ENCODE assay signal across 8 mouse cellular contexts in genomic region chr16:50528677-50529510, GRCm38 (mm10).
DNase-seq lines count a peak whose midpoint lies in the region; ATAC-seq and TF ChIP-seq lines count a peak whose summit lies in the region.

No protein-coding gene starts in this region.

- no peaks in the 10 kb centered on the region for H3K79me2 ChIP-seq in heart, adult 2 months (replicated peaks; ENCODE audit: control insufficient read depth, insufficient read depth, low read length)

- H3K4me3 ChIP-seq in erythroblast, embryonic 14.5 days (replicated peaks) = peak overlapping the region; percentile 46
- peak overlapping the region; percentile 71 for H3K4me3 ChIP-seq in embryonic facial prominence, embryonic 11.5 days (ENCODE audit: low read depth, low read length)
- peak overlapping the region; percentile 90 for H3K4me3 ChIP-seq in heart, adult 2 months
- H3K4me3 ChIP-seq in limb, embryonic 12.5 days (replicated peaks) = peak overlapping the region; percentile 75
- peak overlapping the region; percentile 75 for H3K4me3 ChIP-seq in midbrain, embryonic 14.5 days (replicated peaks; ENCODE audit: low read depth, low read length)
- peak overlapping the region; percentile 63 for H3K4me3 ChIP-seq in spleen, adult 2 months (ENCODE audit: extremely low read depth, insufficient read depth, insufficient read length)

- peak overlapping the region; percentile 82 for H3K27ac ChIP-seq in embryonic facial prominence, embryonic 11.5 days (replicated peaks; ENCODE audit: low read depth, low read length)
- H3K27ac ChIP-seq in heart, adult 2 months = peak overlapping the region; percentile 91
- H3K27ac ChIP-seq in limb, embryonic 12.5 days = peak overlapping the region; percentile 86
- H3K27ac ChIP-seq in midbrain, embryonic 14.5 days (replicated peaks; ENCODE audit: low read depth, low read length) = peak overlapping the region; percentile 90
- H3K27ac ChIP-seq in spleen, adult 2 months (ENCODE audit: insufficient read depth, low read length) = peak overlapping the region; percentile 76

- H3K36me3 ChIP-seq in erythroblast, embryonic 14.5 days (ENCODE audit: control insufficient read depth) = no peaks in the 10 kb centered on the region
- no peaks in the 10 kb centered on the region for H3K36me3 ChIP-seq in embryonic facial prominence, embryonic 11.5 days (replicated peaks; ENCODE audit: control insufficient read depth, insufficient read depth, low read depth, low read length)
- H3K36me3 ChIP-seq in heart, adult 2 months (ENCODE audit: control insufficient read depth, insufficient read depth, low read length) = no peaks in the 10 kb centered on the region
- H3K36me3 ChIP-seq in limb, embryonic 12.5 days = no peaks in the 10 kb centered on the region
- no peaks in the 10 kb centered on the region for H3K36me3 ChIP-seq in midbrain, embryonic 14.5 days (ENCODE audit: control insufficient read depth, insufficient read depth, low read length)
- H3K36me3 ChIP-seq in spleen, adult 2 months (ENCODE audit: control insufficient read depth, insufficient read depth, low read length) = no peaks in the 10 kb centered on the region

- H3K27me3 ChIP-seq in erythroblast, embryonic 14.5 days (ENCODE audit: control insufficient read depth) = peaks cover 39% of the 10 kb centered on the region
- no peaks in the 10 kb centered on the region for H3K27me3 ChIP-seq in embryonic facial prominence, embryonic 11.5 days (ENCODE audit: control insufficient read depth, insufficient read depth, low read length)
- no peaks in the 10 kb centered on the region for H3K27me3 ChIP-seq in heart, adult 2 months (ENCODE audit: control insufficient read depth, insufficient read depth, low read length)
- no peaks in the 10 kb centered on the region for H3K27me3 ChIP-seq in limb, embryonic 12.5 days
- H3K27me3 ChIP-seq in midbrain, embryonic 14.5 days (ENCODE audit: control insufficient read depth, insufficient read depth, low read length) = peaks cover 5% of the 10 kb centered on the region; the same call in 1 of the 2 replicates
- H3K27me3 ChIP-seq in spleen, adult 2 months (ENCODE audit: control insufficient read depth, insufficient read depth, low read length) = no peaks in the 10 kb centered on the region

- peaks cover 14% of the 10 kb centered on the region for H3K4me1 ChIP-seq in erythroblast, embryonic 14.5 days (ENCODE audit: control insufficient read depth)
- H3K4me1 ChIP-seq in embryonic facial prominence, embryonic 11.5 days (ENCODE audit: control insufficient read depth, insufficient read depth, low read length) = no peaks in the 10 kb centered on the region
- no peaks in the 10 kb centered on the region for H3K4me1 ChIP-seq in heart, adult 2 months (ENCODE audit: control insufficient read depth, insufficient read depth, low read length)
- peaks cover 7% of the 10 kb centered on the region; the same call in 1 of the 2 replicates for H3K4me1 ChIP-seq in limb, embryonic 12.5 days (replicated peaks)
- no peaks in the 10 kb centered on the region for H3K4me1 ChIP-seq in midbrain, embryonic 14.5 days (ENCODE audit: control insufficient read depth, insufficient read depth, low read length)
- H3K4me1 ChIP-seq in spleen, adult 2 months (ENCODE audit: control insufficient read depth, insufficient read depth, insufficient read length) = no peaks in the 10 kb centered on the region

- peak; percentile 84 for DNase-seq in embryonic facial prominence, embryonic 11.5 days (ENCODE audit: low spot score)
- peak; percentile 87 to 90 for DNase-seq in heart, adult 2 months
- peak; percentile 54 to 69 for DNase-seq in kidney, adult 8-10 months
- peak; percentile 87 for DNase-seq in midbrain, embryonic 14.5 days
- DNase-seq in spleen, adult 2 months (ENCODE audit: low read depth in 1 of 2, low spot score in 2 of 2) = peak; percentile 28 to 63

- TF ChIP-seq EP300 in heart, adult 2 months (IDR thresholded peaks at IDR 0.05; ENCODE audit: insufficient read depth, low read depth, low read length) = no peak

- no peak for TF ChIP-seq CTCF in heart, adult 2 months (IDR thresholded peaks at IDR 0.05)
- no peak for TF ChIP-seq CTCF in spleen, adult 2 months (IDR thresholded peaks at IDR 0.05; ENCODE audit: extremely low read depth, insufficient read depth, insufficient read length, insufficient replicate concordance)

- no peak for ATAC-seq in erythroblast, adult 5-6 weeks (replicated peaks; ENCODE audit: low FRiP score, poor library complexity, severe bottlenecking)
- peak; percentile 84 for ATAC-seq in embryonic facial prominence, embryonic 11.5 days (replicated peaks; ENCODE audit: insufficient number of reproducible peaks, low FRiP score, low TSS enrichment, low read depth)
- peak; percentile 60 for ATAC-seq in limb, embryonic 12.5 days (ENCODE audit: insufficient number of reproducible peaks, insufficient read depth, low FRiP score, low TSS enrichment, low read depth)
- peak; percentile 83 for ATAC-seq in midbrain, embryonic 14.5 days (ENCODE audit: low FRiP score, low TSS enrichment)

- under 1% methylated on average over 81 of the region's 81 CpGs for WGBS in embryonic facial prominence, embryonic 11.5 days
- under 1% methylated on average over 81 of the region's 81 CpGs for WGBS in heart, adult 2 months
- under 1% methylated on average over 69 of the region's 81 CpGs for WGBS in limb, embryonic 12.5 days
- under 1% methylated on average over 75 of the region's 81 CpGs for WGBS in midbrain, embryonic 14.5 days
- under 1% methylated on average over 78 of the region's 81 CpGs for WGBS in spleen, adult 2 months

- peak overlapping the region; percentile 91 for H3K9ac ChIP-seq in embryonic facial prominence, embryonic 11.5 days (replicated peaks; ENCODE audit: low read length)
- peak overlapping the region; percentile 74 for H3K9ac ChIP-seq in heart, adult 2 months (ENCODE audit: low read depth, low read length)
- peak overlapping the region; percentile 90 for H3K9ac ChIP-seq in limb, embryonic 12.5 days (replicated peaks)
- H3K9ac ChIP-seq in midbrain, embryonic 14.5 days (replicated peaks; ENCODE audit: low read length) = peak overlapping the region; percentile 86

- no peaks in the 10 kb centered on the region for H3K9me3 ChIP-seq in erythroblast, embryonic 14.5 days (ENCODE audit: control insufficient read depth, low read length)
- no peaks in the 10 kb centered on the region for H3K9me3 ChIP-seq in embryonic facial prominence, embryonic 11.5 days (replicated peaks; ENCODE audit: control insufficient read depth, low read length)
- H3K9me3 ChIP-seq in limb, embryonic 12.5 days = no peaks in the 10 kb centered on the region
- H3K9me3 ChIP-seq in midbrain, embryonic 14.5 days (ENCODE audit: control insufficient read depth, low read length) = no peaks in the 10 kb centered on the region

- intact Hi-C loops in heart, adult 2 months (cut with DNase I) = loop anchor here (1.0 to 5.0 kb wide), 5 partner anchors 96 to 223 kb away; partner anchors contain the start of gene Bbx

- TF ChIP-seq POLR2A in heart, adult 2 months (IDR thresholded peaks at IDR 0.05; ENCODE audit: insufficient read depth, low read depth, low read length) = peak; percentile 48; the same call in 1 of the 2 replicates
- TF ChIP-seq POLR2A in spleen, adult 2 months (IDR thresholded peaks at IDR 0.05; ENCODE audit: low read depth, low read length) = no peak; the same call in 1 of the 2 replicates

- H3K4me2 ChIP-seq in embryonic facial prominence, embryonic 11.5 days (ENCODE audit: low read depth, low read length) = peak overlapping the region; percentile 93
- H3K4me2 ChIP-seq in limb, embryonic 12.5 days = peak overlapping the region; percentile 94
- H3K4me2 ChIP-seq in midbrain, embryonic 14.5 days (ENCODE audit: low read length) = peak overlapping the region; percentile 97
